Mouse (Mus musculus) bone marrow, adult 2 months (tissue): ENCODE data around the gene Tube1.

ENCODE experiments used
- CTCF ChIP-seq: fragments of 200-500 bp; IDR thresholded peaks from 2 replicates; pipeline ENCODE4 v1.5.1; 2011; ENCODE audit warnings: low read length, control low read depth; ENCODE audit not compliant: control insufficient read depth, insufficient read depth
- POLR2A ChIP-seq: fragments of 200-500 bp; IDR thresholded peaks from 2 replicates; pipeline ENCODE4 v1.6.1; 2011; ENCODE audit warnings: low read depth, mild to moderate bottlenecking, control low read depth, low read length, borderline replicate concordance; ENCODE audit not compliant: control insufficient read depth

GRCm38 (mm10) chr10:39104803-39105449 lies 28.9 kb upstream of the Tube1 start:
- TF ChIP-seq POLR2A (no peak), CTCF (no peak)
